Mouse (Mus musculus) frontal cortex, postnatal 10 days (tissue): Measurements from ENCODE around the gene Tstd3.
"Not testable (repeated sequence)": the region's sequence is repeated elsewhere in the genome, so short reads cannot be mapped to it uniquely, and the experiment has no call there.

Experiments used
- DNase-seq, 2 experiments: peaks; one replicate each; pipeline ENCODE4 v3.0.0; 2022; ENCODE audit warnings: low spot score in 2 of 2, mixed read lengths in 1 of 2

Tstd3 gene

GRCm38 (mm10) chr4:21745723-21746122 lies 21.3 kb downstream of the Tstd3 start:
- DNase-seq: no peak

DNA sequence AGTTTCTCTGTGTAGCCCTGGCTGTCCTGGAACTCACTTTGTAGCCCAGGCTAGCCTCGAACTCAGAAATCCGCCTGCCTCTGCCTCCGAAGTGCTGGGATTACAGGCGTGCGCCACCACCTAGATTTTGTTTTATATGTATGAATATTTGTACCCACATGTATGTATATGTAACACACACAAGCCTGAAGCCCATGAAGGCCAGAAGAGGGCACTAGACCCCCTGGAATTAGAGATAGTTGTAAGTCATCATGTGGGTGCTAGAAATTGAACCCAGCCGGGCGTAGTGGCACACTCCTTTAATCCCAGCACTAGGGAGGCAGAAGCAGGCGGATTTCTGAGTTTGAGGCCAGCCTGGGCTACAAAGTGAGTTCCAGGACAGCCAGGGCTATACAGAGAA lies 22.9 kb downstream of the Tstd3 start:
- not testable (repeated sequence) for DNase-seq

GRCm38 (mm10) chr4:21739169-21739568 lies 27.8 kb downstream of the Tstd3 start:
- DNase-seq: no peak

DNA sequence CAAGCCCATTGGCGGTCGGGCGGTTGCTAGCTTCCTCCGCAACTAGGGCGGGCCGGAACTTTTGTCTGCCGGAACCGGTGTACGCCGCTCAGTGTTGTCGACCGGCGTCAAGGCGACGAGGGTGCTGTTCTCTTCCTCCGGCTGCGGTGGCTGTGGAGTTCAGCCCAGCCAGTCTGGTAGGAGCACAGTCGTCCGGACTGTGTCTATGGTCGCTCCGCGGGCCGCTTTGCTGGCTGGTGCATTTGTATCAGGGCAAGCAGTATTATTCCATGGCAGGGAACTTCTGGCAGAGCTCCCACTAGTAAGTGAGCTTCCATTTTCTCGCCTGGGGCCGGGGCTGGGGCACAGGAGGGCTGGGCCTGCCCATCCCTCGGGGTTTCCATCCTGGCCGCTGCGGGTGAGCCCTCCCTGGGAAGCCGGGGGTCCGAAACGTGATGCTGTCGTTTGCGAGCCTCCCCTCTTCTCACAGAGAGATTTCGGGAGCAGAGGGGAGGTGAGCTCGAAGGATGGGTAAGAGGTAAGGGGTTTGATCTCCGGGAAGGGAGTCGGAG lies 39.3 kb downstream of the Tstd3 start, which contains the start of gene Ccnc:
Gene Ccnc, plus strand, starts transcription at position 87 of the 551 bp plus-strand sequence.
- peak; percentile 85 to 90 for DNase-seq

DNA sequence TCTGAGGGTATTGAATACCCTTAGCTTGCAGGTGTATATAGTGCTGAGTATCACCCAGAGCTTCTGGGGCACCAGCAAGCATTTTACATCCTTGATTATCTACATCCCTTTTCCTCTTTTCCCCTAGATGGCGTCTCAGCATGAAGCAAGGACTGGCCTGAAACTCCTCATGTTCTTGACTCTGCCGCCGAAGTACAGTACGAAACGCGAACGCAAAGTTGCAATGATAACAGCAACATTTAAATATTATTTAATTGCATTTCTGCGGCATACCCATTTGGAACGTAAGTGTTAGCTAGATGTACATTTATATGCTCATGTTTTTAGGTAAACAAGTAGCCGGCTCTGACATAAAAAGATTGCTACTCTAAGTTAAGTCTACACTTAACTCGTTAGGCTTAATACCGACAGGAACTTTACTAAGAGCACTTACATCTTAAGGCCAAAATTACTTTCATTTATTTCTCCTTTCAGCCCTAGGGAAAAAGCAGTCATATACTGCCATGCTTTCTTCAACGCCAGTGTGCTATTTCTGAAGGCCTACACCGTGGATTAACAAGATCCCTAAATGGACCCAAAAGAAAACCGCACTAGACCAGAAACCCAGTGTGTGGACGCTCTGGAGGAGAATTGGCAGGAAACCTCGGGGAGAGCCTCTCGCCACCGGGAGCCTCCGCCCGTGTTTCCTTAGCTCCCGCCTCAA lies 39.9 kb downstream of the Tstd3 start:
- DNase-seq: peak; percentile 23 to 29

DNA sequence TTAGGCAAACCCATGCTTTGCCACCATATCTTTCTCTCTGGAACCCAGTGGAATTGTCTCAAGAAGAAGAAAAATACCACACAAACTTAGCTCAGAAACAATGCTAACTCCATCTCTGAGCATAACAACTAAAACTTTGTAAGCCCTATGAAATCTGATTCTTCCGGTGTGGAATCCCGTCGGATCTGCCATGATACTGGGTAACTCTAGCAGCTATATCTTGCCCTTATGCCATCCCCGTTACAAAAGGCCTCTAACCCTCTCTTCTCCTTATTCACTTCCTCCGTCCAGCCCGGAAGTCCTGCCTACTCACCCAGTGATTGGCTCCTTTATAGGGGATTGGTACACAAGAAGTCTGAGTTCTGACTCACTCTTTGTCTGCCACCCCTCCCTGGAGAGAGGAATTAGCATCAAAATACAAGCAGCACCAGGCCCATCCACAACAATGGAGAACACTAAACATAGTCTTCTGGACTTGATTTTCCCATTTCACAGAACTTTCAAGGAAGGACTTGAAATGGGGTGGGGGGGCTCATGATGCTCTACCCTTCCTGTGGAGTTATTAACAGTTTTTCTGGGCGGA lies 44.2 kb downstream of the Tstd3 start:
- no peak for DNase-seq

- peak in 1 of 2 experiments; percentile 44 for DNase-seq
Measured at GRCm38 (mm10) chr4:21712147-21712546, 54.9 kb downstream of the Tstd3 start.
